Mouse (Mus musculus): ENCODE data around the gene Zbtb40. TPM values are rescaled to one million over a fixed set of nuclear protein-coding genes. Genes with fewer than 3 reads are reported as not detected.

Gene Zbtb40
- polyA plus RNA-seq (2012; rRNA removed) = 9.5 and 12.3 TPM in 2 replicates

DNA sequence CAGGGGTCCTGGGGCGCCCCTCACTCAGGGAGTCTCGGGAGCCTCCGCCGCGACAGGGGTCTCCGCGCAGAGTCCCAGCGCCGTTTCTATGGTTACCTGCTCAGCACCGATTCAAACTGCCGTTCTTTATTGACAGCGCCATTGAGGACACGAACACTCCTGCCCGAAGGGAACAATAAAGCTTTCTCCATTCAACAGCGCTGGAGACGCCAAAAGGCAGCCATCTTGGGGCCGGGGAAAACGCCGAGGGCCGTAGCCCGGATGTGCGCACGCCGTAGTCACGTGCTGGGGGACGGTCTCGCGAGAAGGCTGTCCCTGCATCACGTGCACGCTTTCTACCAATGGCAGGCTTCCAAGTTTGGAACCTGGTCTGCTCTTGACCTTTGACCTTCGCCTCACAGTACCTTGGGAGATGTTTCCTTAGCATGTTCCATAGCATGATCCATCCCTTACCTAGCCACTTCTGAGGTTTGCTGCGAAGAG is at the start of gene Zbtb40:
Gene Zbtb40, minus strand, starts transcription at position 252 of the 483 bp plus-strand sequence.
- DNase-seq = peak; percentile 95
- no peaks in the 10 kb centered on the region for H3K27me3 ChIP-seq (replicated peaks; ENCODE audit: control insufficient read depth, insufficient read depth, low read length)
- WGBS = 2% methylated on average over 32 of the region's 32 CpGs
- H3K4me1 ChIP-seq (ENCODE audit: control insufficient read depth, insufficient read depth, low read length) = peaks cover 4% of the 10 kb centered on the region; the same call in 1 of the 2 replicates
- peak within 1 kb of the TSS; percentile 28 for H3K27ac ChIP-seq (ENCODE audit: insufficient read depth, low read depth, low read length)
- H3K4me3 ChIP-seq (ENCODE audit: insufficient read depth, low read depth, low read length) = peak within 1 kb of the TSS; percentile 76
- no peaks in the 10 kb centered on the region for H3K36me3 ChIP-seq (ENCODE audit: control insufficient read depth, insufficient read depth, low read length)
- no peak for TF ChIP-seq CTCF (conservative IDR thresholded peaks at IDR 0.05; ENCODE audit: insufficient read depth, insufficient read length, low read depth, low read length)
- no peak for TF ChIP-seq POLR2A (IDR thresholded peaks at IDR 0.05; ENCODE audit: low read depth, low read length)

DNA sequence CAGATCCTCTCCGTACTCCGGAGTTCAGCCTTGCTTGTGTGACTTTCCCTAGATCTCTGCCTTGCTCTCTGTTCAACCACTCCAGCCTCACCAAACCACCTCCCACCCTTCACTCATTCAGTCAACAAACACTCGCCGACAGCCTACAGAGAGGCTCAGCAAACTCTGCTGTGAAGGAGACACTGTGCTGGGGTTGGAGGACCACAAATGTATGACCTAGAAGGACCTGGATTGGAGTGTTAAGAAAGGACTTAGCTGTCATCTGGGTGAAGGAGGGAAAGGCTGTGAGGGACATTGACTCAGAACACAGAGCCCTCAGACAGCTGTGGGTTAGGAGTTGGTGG is 49.4 kb upstream of the Zbtb40 start:
- H3K4me3 ChIP-seq (ENCODE audit: insufficient read depth, low read depth, low read length) = no peak overlapping the region
- H3K36me3 ChIP-seq (ENCODE audit: control insufficient read depth, insufficient read depth, low read length) = no peaks in the 10 kb centered on the region
- no peaks in the 10 kb centered on the region for H3K27me3 ChIP-seq (replicated peaks; ENCODE audit: control insufficient read depth, insufficient read depth, low read length)
- DNase-seq = no peak
- TF ChIP-seq CTCF (conservative IDR thresholded peaks at IDR 0.05; ENCODE audit: insufficient read depth, insufficient read length, low read depth, low read length) (no peak), POLR2A (IDR thresholded peaks at IDR 0.05; ENCODE audit: low read depth, low read length) (no peak)
- H3K4me1 ChIP-seq (ENCODE audit: control insufficient read depth, insufficient read depth, low read length) = no peaks in the 10 kb centered on the region
- H3K27ac ChIP-seq (ENCODE audit: insufficient read depth, low read depth, low read length) = no peak overlapping the region
- 71% methylated on average over 4 of the region's 4 CpGs for WGBS

DNA sequence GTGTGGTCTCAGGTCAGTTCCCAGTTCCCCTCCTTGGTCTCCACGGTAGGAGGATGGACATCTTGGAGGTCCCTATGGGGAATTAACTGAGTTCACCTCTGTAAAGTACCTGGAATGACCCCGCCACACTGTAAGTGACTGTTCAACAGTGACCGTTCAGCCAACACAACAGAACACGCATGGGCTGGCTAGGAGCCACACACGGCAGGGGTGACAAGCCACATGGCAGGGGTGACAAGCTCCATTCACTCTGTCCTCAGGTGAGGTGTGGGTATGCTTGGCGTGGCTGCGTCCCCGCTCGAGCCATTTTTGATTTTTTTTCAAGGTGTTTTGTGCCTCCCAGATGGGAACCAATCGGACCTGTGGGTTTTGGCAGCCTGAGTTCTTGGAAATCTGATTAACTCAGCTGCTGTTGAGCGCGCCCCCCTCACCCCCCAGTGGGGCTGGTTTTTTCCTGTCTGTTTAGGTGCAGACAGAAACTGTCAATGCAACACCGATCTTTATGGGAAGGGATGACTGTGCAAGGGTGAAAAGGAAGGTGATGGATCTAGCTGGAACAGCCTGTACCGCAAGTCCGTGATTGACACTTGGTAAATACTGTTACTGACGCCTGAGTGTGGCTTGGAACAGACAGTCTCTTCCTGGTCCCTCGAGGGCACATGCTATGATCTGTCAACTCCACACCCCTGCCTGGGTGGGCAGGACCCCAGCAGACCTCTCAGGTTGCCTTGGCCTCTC is 48.8 kb upstream of the Zbtb40 start:
- H3K27me3 ChIP-seq (replicated peaks; ENCODE audit: control insufficient read depth, insufficient read depth, low read length) = no peaks in the 10 kb centered on the region
- TF ChIP-seq CTCF (conservative IDR thresholded peaks at IDR 0.05; ENCODE audit: insufficient read depth, insufficient read length, low read depth, low read length) = no peak
- TF ChIP-seq POLR2A (IDR thresholded peaks at IDR 0.05; ENCODE audit: low read depth, low read length) = no peak
- WGBS = 63% methylated on average over 17 of the region's 17 CpGs
- no peak overlapping the region for H3K27ac ChIP-seq (ENCODE audit: insufficient read depth, low read depth, low read length)
- H3K4me3 ChIP-seq (ENCODE audit: insufficient read depth, low read depth, low read length) = no peak overlapping the region
- no peaks in the 10 kb centered on the region for H3K36me3 ChIP-seq (ENCODE audit: control insufficient read depth, insufficient read depth, low read length)
- DNase-seq = no peak
- H3K4me1 ChIP-seq (ENCODE audit: control insufficient read depth, insufficient read depth, low read length) = no peaks in the 10 kb centered on the region

DNA sequence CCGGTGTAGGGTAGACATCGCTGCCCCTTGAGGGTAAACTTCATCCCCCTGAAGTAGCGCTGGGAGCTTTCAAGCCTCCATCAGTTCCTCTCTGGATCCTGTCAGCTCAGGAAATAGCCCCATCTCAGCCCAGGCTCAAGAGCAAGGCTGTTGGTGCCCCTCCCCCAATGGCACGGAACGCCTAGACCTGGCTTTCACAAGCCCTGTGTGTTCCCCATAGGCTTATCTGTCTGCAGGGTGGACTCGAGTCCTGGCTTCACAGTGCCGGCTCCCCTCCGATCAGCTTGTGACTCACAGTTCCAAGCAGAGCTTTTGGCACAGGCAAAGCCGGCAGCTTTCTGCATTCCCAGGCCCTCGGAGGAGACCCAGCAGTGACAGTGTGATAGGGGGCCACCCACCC is 47.8 kb upstream of the Zbtb40 start:
- Histone ChIP-seq H3K27ac (ENCODE audit: insufficient read depth, low read depth, low read length) (no peak overlapping the region), H3K36me3 (ENCODE audit: control insufficient read depth, insufficient read depth, low read length) (no peaks in the 10 kb centered on the region), H3K4me3 (ENCODE audit: insufficient read depth, low read depth, low read length) (no peak overlapping the region), H3K27me3 (replicated peaks; ENCODE audit: control insufficient read depth, insufficient read depth, low read length) (no peaks in the 10 kb centered on the region), H3K4me1 (ENCODE audit: control insufficient read depth, insufficient read depth, low read length) (no peaks in the 10 kb centered on the region)
- TF ChIP-seq POLR2A (IDR thresholded peaks at IDR 0.05; ENCODE audit: low read depth, low read length) (no peak), CTCF (conservative IDR thresholded peaks at IDR 0.05; ENCODE audit: insufficient read depth, insufficient read length, low read depth, low read length) (no peak)
- 69% methylated on average over 10 of the region's 10 CpGs for WGBS
- DNase-seq = no peak

DNA sequence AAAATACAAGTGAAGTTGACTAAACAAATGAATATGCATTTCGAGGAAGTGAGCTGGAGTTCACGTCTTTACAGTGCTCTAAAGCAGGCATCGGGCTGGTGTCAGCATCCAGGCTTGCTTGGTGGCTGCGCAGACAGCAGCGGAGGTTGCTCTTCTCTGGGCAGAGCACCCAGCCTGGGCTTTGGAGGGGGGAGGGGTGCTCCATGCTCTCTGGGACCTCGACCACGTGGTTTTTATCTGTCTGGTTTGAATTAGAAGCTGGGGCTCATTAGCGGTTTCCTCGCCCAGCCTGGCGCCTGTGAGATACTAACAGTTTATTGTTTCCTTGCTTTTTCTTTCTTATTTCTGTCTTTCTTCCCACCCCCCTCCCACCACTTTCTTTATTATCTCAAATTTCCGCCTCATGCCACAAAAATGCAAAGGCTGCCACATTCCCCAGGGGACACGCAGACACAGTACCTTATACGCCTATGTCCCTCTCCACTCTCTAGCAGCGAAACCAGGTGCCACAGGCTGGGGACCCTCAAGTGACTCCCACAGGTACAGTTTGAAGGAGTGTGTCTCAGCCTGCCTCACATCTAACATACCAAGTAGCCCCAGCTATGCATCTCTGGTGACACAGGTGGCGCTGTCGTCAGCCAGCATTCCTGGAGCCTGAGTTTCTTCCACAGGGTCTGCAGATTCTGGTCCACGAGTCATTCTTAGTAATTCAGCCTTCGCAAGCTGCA is 36.6 kb upstream of the Zbtb40 start:
- no peak overlapping the region for H3K27ac ChIP-seq (ENCODE audit: insufficient read depth, low read depth, low read length)
- no peak for DNase-seq
- WGBS = 38% methylated on average over 18 of the region's 18 CpGs
- no peaks in the 10 kb centered on the region for H3K4me1 ChIP-seq (ENCODE audit: control insufficient read depth, insufficient read depth, low read length)
- TF ChIP-seq POLR2A (IDR thresholded peaks at IDR 0.05; ENCODE audit: low read depth, low read length) (no peak), CTCF (conservative IDR thresholded peaks at IDR 0.05; ENCODE audit: insufficient read depth, insufficient read length, low read depth, low read length) (no peak)
- H3K36me3 ChIP-seq (ENCODE audit: control insufficient read depth, insufficient read depth, low read length) = no peaks in the 10 kb centered on the region
- H3K4me3 ChIP-seq (ENCODE audit: insufficient read depth, low read depth, low read length) = no peak overlapping the region
- no peaks in the 10 kb centered on the region for H3K27me3 ChIP-seq (replicated peaks; ENCODE audit: control insufficient read depth, insufficient read depth, low read length)

DNA sequence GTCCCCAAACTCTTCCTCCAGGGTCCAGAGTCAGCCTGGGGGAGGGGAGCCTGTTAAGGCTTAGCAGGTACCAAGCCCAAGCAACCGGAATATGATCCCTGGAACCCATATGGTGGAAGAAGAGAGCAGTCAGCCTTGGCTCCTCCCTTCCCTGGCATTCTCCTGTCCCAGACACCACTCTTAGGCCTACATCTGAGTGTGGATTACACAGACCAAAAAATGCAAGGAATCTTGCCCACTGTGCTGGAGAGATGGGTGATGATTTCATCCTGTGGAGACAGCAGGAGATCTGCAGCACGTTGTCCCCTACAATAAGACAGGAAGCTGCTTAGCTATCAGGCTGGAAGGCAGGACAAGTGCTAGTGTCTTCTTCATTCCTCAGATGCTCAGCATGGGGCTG is 34.3 kb upstream of the Zbtb40 start:
- DNase-seq = no peak
- Histone ChIP-seq H3K4me3 (ENCODE audit: insufficient read depth, low read depth, low read length) (no peak overlapping the region), H3K36me3 (ENCODE audit: control insufficient read depth, insufficient read depth, low read length) (no peaks in the 10 kb centered on the region), H3K4me1 (ENCODE audit: control insufficient read depth, insufficient read depth, low read length) (no peaks in the 10 kb centered on the region), H3K27ac (ENCODE audit: insufficient read depth, low read depth, low read length) (no peak overlapping the region), H3K27me3 (replicated peaks; ENCODE audit: control insufficient read depth, insufficient read depth, low read length) (no peaks in the 10 kb centered on the region)
- WGBS = 57% methylated on average over 2 of the region's 2 CpGs
- TF ChIP-seq POLR2A (IDR thresholded peaks at IDR 0.05; ENCODE audit: low read depth, low read length) (no peak), CTCF (conservative IDR thresholded peaks at IDR 0.05; ENCODE audit: insufficient read depth, insufficient read length, low read depth, low read length) (no peak)

DNA sequence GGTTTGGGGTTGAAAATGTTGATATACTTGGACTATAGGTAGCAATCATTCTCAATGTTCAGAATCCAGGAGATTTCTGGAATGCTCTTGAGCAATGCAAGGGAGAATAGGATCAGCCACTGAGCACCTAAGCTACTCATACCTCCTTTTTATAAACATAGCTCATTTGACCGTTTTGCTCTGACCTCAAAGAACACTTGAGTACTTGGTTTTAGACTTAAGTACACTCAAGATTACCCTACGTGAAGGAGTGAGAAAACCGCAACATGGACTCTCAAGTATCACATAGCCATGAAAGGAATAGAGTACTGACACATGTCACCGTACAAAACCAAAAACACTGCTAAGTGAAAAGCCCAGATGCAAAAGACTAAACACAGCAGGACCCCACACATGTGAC is 32.8 kb upstream of the Zbtb40 start:
- WGBS = 92% methylated on average over 4 of the region's 4 CpGs
- Histone ChIP-seq H3K27ac (ENCODE audit: insufficient read depth, low read depth, low read length) (no peak overlapping the region), H3K27me3 (replicated peaks; ENCODE audit: control insufficient read depth, insufficient read depth, low read length) (no peaks in the 10 kb centered on the region), H3K4me1 (ENCODE audit: control insufficient read depth, insufficient read depth, low read length) (no peaks in the 10 kb centered on the region), H3K4me3 (ENCODE audit: insufficient read depth, low read depth, low read length) (no peak overlapping the region), H3K36me3 (ENCODE audit: control insufficient read depth, insufficient read depth, low read length) (no peaks in the 10 kb centered on the region)
- no peak for DNase-seq
- TF ChIP-seq CTCF (conservative IDR thresholded peaks at IDR 0.05; ENCODE audit: insufficient read depth, insufficient read length, low read depth, low read length) (no peak), POLR2A (IDR thresholded peaks at IDR 0.05; ENCODE audit: low read depth, low read length) (no peak)

All from kidney, adult 2 months (tissue).